Comparison of ENCODE assay signal across 8 mouse cellular contexts in the genomic region with DNA sequence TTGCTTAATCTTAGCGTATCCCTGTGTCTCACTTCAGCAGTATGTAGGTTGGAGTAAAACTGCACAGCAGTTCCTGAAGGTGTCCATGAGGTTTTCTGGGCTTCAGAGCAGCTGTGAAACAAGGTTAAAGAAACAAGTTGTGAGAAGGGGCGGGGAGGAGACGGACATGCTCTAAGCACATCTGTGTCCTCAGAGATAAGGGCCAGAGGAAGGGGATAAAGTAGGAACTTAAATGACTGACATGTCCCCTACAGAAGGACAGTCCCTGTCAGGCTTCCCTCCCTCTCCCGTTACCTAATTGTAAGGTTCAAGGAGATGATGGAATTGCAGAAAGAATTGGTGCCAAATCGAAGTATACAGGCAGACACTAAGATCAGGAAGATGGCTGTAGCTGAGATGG. TPM values are rescaled to one million over a fixed set of nuclear protein-coding genes. Genes with fewer than 3 reads are reported as not detected.
DNase-seq lines count a peak whose midpoint lies in the region; ATAC-seq lines count a peak whose summit lies in the region.

No protein-coding gene starts in this region.

- no peak for DNase-seq in heart, adult 18-20 months
- peak; percentile 14 for DNase-seq in R1 (ENCODE audit: low read depth, low spot score)
- DNase-seq in hindbrain, embryonic 14.5 days (ENCODE audit: low spot score) = no peak
- DNase-seq in layer of hippocampus, adult 18-20 months (ENCODE audit: low spot score in 2 of 2) = no peak
- DNase-seq in layer of hippocampus, postnatal 10 days (ENCODE audit: low spot score in 2 of 2) = no peak

- H3K27me3 ChIP-seq in heart, embryonic 15.5 days = no peaks in the 10 kb centered on the region
- H3K27me3 ChIP-seq in hindbrain, embryonic 14.5 days (ENCODE audit: control insufficient read depth, insufficient read depth, low read length) = no peaks in the 10 kb centered on the region

- H3K4me2 ChIP-seq in heart, embryonic 15.5 days = peak overlapping the region; percentile 91; the same call in 1 of the 2 replicates
- peak overlapping the region; percentile 99 for H3K4me2 ChIP-seq in hindbrain, embryonic 14.5 days (replicated peaks)

- H3K4me3 ChIP-seq in heart, embryonic 15.5 days = peak overlapping the region; percentile 89
- peak overlapping the region; percentile 68 for H3K4me3 ChIP-seq in hindbrain, embryonic 14.5 days (replicated peaks; ENCODE audit: low read length)

- H3K9me3 ChIP-seq in heart, embryonic 15.5 days (replicated peaks) = no peaks in the 10 kb centered on the region
- H3K9me3 ChIP-seq in hindbrain, embryonic 14.5 days (ENCODE audit: control insufficient read depth, low read length) = no peaks in the 10 kb centered on the region

- peaks cover 30% of the 10 kb centered on the region for H3K4me1 ChIP-seq in heart, embryonic 15.5 days (replicated peaks)
- H3K4me1 ChIP-seq in hindbrain, embryonic 14.5 days (replicated peaks; ENCODE audit: control insufficient read depth, insufficient read depth, low read length) = peaks cover 38% of the 10 kb centered on the region

- H3K27ac ChIP-seq in heart, embryonic 15.5 days = peak overlapping the region; percentile 100; the same call in 1 of the 2 replicates
- no peak overlapping the region for H3K27ac ChIP-seq in hindbrain, embryonic 14.5 days

- ATAC-seq in heart, embryonic 15.5 days (replicated peaks; ENCODE audit: insufficient number of reproducible peaks, insufficient read depth, low FRiP score, low read depth) = no peak
- ATAC-seq in hindbrain, embryonic 14.5 days (ENCODE audit: low FRiP score) = no peak
- peak; percentile 34; the same call in 1 of the 2 replicates for ATAC-seq in megakaryocyte-erythroid progenitor cell, adult 5-6 weeks (replicated peaks; ENCODE audit: low FRiP score, low TSS enrichment, poor library complexity, severe bottlenecking)
- ATAC-seq in cerebellum, adult (ENCODE audit: insufficient number of reproducible peaks, low FRiP score, low TSS enrichment) = no peak

- no peak overlapping the region for H3K9ac ChIP-seq in heart, embryonic 15.5 days
- 0 out of 2 replicates have a peak overlapping the region, but pooled peaks have one; percentile 96 for H3K9ac ChIP-seq in hindbrain, embryonic 14.5 days

- H3K36me3 ChIP-seq in heart, embryonic 15.5 days = peaks cover 33% of the 10 kb centered on the region
- H3K36me3 ChIP-seq in hindbrain, embryonic 14.5 days (replicated peaks; ENCODE audit: control insufficient read depth, insufficient read depth) = peaks cover 49% of the 10 kb centered on the region

- 64% methylated on average over 5 of the region's 5 CpGs for WGBS in heart, embryonic 15.5 days
- WGBS in hindbrain, embryonic 14.5 days = 84% methylated on average over 5 of the region's 5 CpGs

RNA-seq across cellular contexts. Expression of a gene that starts 1.3 kb away (rescaled TPM):
- polyA plus RNA-seq in heart, embryonic 15.5 days (2015; fragmentation: Nextera tagmentation; extraction: Ambion mirVana) = 47.6 and 60.3 TPM in 2 replicates
- total RNA-seq in heart, adult 18-20 months (2021) = 10 to 100 TPM; 12.0 to 12.6 TPM
- 29.3 and 37.5 TPM in 2 replicates for polyA plus RNA-seq in hindbrain, embryonic 14.5 days (2014; fragmentation: Nextera tagmentation; extraction: Ambion mirVana)
- total RNA-seq in megakaryocyte-erythroid progenitor cell, adult 5-6 weeks (2014; fragmentation: Nextera tagmentation) = 104 and 114 TPM in 2 replicates
- 31.2 and 54.7 TPM in 2 replicates for total RNA-seq in megakaryocyte-erythroid progenitor cell, adult 5-6 weeks (2017)
- 1 to 10 TPM; 8.6 to 9.6 TPM for total RNA-seq in layer of hippocampus, adult 18-20 months (2021)
- 1 to 10 TPM; 7.0 to 9.3 TPM for total RNA-seq in layer of hippocampus, postnatal 10 days (2021)

RNA-seq across cellular contexts. Expression of a gene that starts 2.2 kb away (rescaled TPM):
- 154 and 157 TPM in 2 replicates for polyA plus RNA-seq in heart, embryonic 15.5 days (2015; fragmentation: Nextera tagmentation; extraction: Ambion mirVana)
- 100 to 1,000 TPM; 133 to 134 TPM for total RNA-seq in heart, adult 18-20 months (2021)
- 209 and 273 TPM in 2 replicates for polyA plus RNA-seq in hindbrain, embryonic 14.5 days (2014; fragmentation: Nextera tagmentation; extraction: Ambion mirVana)
- total RNA-seq in megakaryocyte-erythroid progenitor cell, adult 5-6 weeks (2014; fragmentation: Nextera tagmentation) = 59.6 and 76.4 TPM in 2 replicates
- total RNA-seq in megakaryocyte-erythroid progenitor cell, adult 5-6 weeks (2017) = 32.1 and 33.8 TPM in 2 replicates
- 10 to 100 TPM; 69.1 to 74.4 TPM for total RNA-seq in layer of hippocampus, adult 18-20 months (2021)
- total RNA-seq in layer of hippocampus, postnatal 10 days (2021) = 100 to 1,000 TPM in 1 of 2 experiments, 10 to 100 TPM in 1; 99.9 to 120 TPM

RNA-seq across cellular contexts. Expression of a gene that starts 13.2 kb away (rescaled TPM):
- 15.4 and 18.8 TPM in 2 replicates for polyA plus RNA-seq in heart, embryonic 15.5 days (2015; fragmentation: Nextera tagmentation; extraction: Ambion mirVana)
- total RNA-seq in heart, adult 18-20 months (2021) = 1 to 10 TPM; 7.2 to 8.6 TPM
- polyA plus RNA-seq in hindbrain, embryonic 14.5 days (2014; fragmentation: Nextera tagmentation; extraction: Ambion mirVana) = 18.7 TPM in 2 replicates
- total RNA-seq in megakaryocyte-erythroid progenitor cell, adult 5-6 weeks (2014; fragmentation: Nextera tagmentation) = 13.2 and 16.1 TPM in 2 replicates
- 7.6 and 12.0 TPM in 2 replicates for total RNA-seq in megakaryocyte-erythroid progenitor cell, adult 5-6 weeks (2017)
- 10 to 100 TPM; 12.8 to 13.8 TPM for total RNA-seq in layer of hippocampus, adult 18-20 months (2021)
- 10 to 100 TPM; 18.2 to 19.0 TPM for total RNA-seq in layer of hippocampus, postnatal 10 days (2021)

RNA-seq across cellular contexts. Expression of a gene that starts 16.1 kb away (rescaled TPM):
- 100 and 132 TPM in 2 replicates for polyA plus RNA-seq in heart, embryonic 15.5 days (2015; fragmentation: Nextera tagmentation; extraction: Ambion mirVana)
- total RNA-seq in heart, adult 18-20 months (2021) = 10 to 100 TPM; 31.6 to 35.6 TPM
- polyA plus RNA-seq in hindbrain, embryonic 14.5 days (2014; fragmentation: Nextera tagmentation; extraction: Ambion mirVana) = 120 and 125 TPM in 2 replicates
- 365 and 530 TPM in 2 replicates for total RNA-seq in megakaryocyte-erythroid progenitor cell, adult 5-6 weeks (2014; fragmentation: Nextera tagmentation)
- total RNA-seq in megakaryocyte-erythroid progenitor cell, adult 5-6 weeks (2017) = 100 and 161 TPM in 2 replicates
- 10 to 100 TPM; 94.5 to 95.3 TPM for total RNA-seq in layer of hippocampus, adult 18-20 months (2021)
- 10 to 100 TPM; 72.7 to 79.7 TPM for total RNA-seq in layer of hippocampus, postnatal 10 days (2021)

RNA-seq across cellular contexts. Expression of a gene that starts 25.4 kb away (rescaled TPM):
- polyA plus RNA-seq in heart, embryonic 15.5 days (2015; fragmentation: Nextera tagmentation; extraction: Ambion mirVana) = 118 and 126 TPM in 2 replicates
- total RNA-seq in heart, adult 18-20 months (2021) = 10 to 100 TPM; 58.3 to 60.9 TPM
- polyA plus RNA-seq in hindbrain, embryonic 14.5 days (2014; fragmentation: Nextera tagmentation; extraction: Ambion mirVana) = 134 and 145 TPM in 2 replicates
- total RNA-seq in megakaryocyte-erythroid progenitor cell, adult 5-6 weeks (2014; fragmentation: Nextera tagmentation) = 120 and 126 TPM in 2 replicates
- total RNA-seq in megakaryocyte-erythroid progenitor cell, adult 5-6 weeks (2017) = 86.1 and 106 TPM in 2 replicates
- 100 to 1,000 TPM; 106 to 111 TPM for total RNA-seq in layer of hippocampus, adult 18-20 months (2021)
- 100 to 1,000 TPM; 107 to 109 TPM for total RNA-seq in layer of hippocampus, postnatal 10 days (2021)
